Mouse (Mus musculus): ENCODE results near the gene Mapk8ip3. TPM values are rescaled to one million over a fixed set of nuclear protein-coding genes. Genes with fewer than 3 reads are reported as not detected.
"Not testable (repeated sequence)": the region's sequence is repeated elsewhere in the genome, so short reads cannot be mapped to it uniquely, and the experiment has no call there.

The Mapk8ip3 gene
- polyA plus RNA-seq, 1 experiment = 60.2 TPM

GRCm38 (mm10) chr17:24948204-24948603 is 11.4 kb upstream of the Mapk8ip3 start:
- H3K4me3 ChIP-seq (ENCODE audit: control insufficient read depth, low read depth, low read length) = no peak overlapping the region
- no peak for TF ChIP-seq CTCF (IDR thresholded peaks at IDR 0.05; ENCODE audit: control insufficient read depth, insufficient read depth, insufficient replicate concordance, low read depth, low read length)
- TF ChIP-seq POLR2A (IDR thresholded peaks at IDR 0.05; ENCODE audit: control insufficient read depth, low read depth, low read length) = no peak
- no peaks in the 10 kb centered on the region for H3K4me1 ChIP-seq (ENCODE audit: control insufficient read depth, insufficient read depth, low read length)
- no peaks in the 10 kb centered on the region for H3K27me3 ChIP-seq (ENCODE audit: control insufficient read depth, insufficient read depth, low read length)
- no peak overlapping the region for H3K27ac ChIP-seq (ENCODE audit: control insufficient read depth, insufficient read depth, low read depth, low read length)
- H3K36me3 ChIP-seq (ENCODE audit: control insufficient read depth, insufficient read depth, low read length) = no peaks in the 10 kb centered on the region

- H3K36me3 ChIP-seq (ENCODE audit: control insufficient read depth, insufficient read depth, low read length); H3K4me1 ChIP-seq (ENCODE audit: control insufficient read depth, insufficient read depth, low read length); H3K4me3 ChIP-seq (ENCODE audit: control insufficient read depth, low read depth, low read length); H3K27ac ChIP-seq (ENCODE audit: control insufficient read depth, insufficient read depth, low read depth, low read length); H3K27me3 ChIP-seq (ENCODE audit: control insufficient read depth, insufficient read depth, low read length): not testable (repeated sequence)
Observed at GRCm38 (mm10) chr17:24943589-24943988, 6.8 kb upstream of the Mapk8ip3 start.

GRCm38 (mm10) chr17:24943036-24943435 is 6.3 kb upstream of the Mapk8ip3 start:
- H3K27ac ChIP-seq (ENCODE audit: control insufficient read depth, insufficient read depth, low read depth, low read length) = no peak overlapping the region
- no peaks in the 10 kb centered on the region for H3K27me3 ChIP-seq (ENCODE audit: control insufficient read depth, insufficient read depth, low read length)
- H3K4me3 ChIP-seq (ENCODE audit: control insufficient read depth, low read depth, low read length) = no peak overlapping the region
- no peaks in the 10 kb centered on the region for H3K4me1 ChIP-seq (ENCODE audit: control insufficient read depth, insufficient read depth, low read length)
- H3K36me3 ChIP-seq (ENCODE audit: control insufficient read depth, insufficient read depth, low read length) = no peaks in the 10 kb centered on the region
- TF ChIP-seq CTCF (IDR thresholded peaks at IDR 0.05; ENCODE audit: control insufficient read depth, insufficient read depth, insufficient replicate concordance, low read depth, low read length) (no peak), POLR2A (IDR thresholded peaks at IDR 0.05; ENCODE audit: control insufficient read depth, low read depth, low read length) (no peak)

GRCm38 (mm10) chr17:24942453-24942852 is 5.7 kb upstream of the Mapk8ip3 start:
- H3K27me3 ChIP-seq (ENCODE audit: control insufficient read depth, insufficient read depth, low read length); H3K27ac ChIP-seq (ENCODE audit: control insufficient read depth, insufficient read depth, low read depth, low read length); H3K4me3 ChIP-seq (ENCODE audit: control insufficient read depth, low read depth, low read length); H3K36me3 ChIP-seq (ENCODE audit: control insufficient read depth, insufficient read depth, low read length); H3K4me1 ChIP-seq (ENCODE audit: control insufficient read depth, insufficient read depth, low read length): not testable (repeated sequence)
- peak; percentile 26; the same call in 1 of the 2 replicates for TF ChIP-seq CTCF (IDR thresholded peaks at IDR 0.05; ENCODE audit: control insufficient read depth, insufficient read depth, insufficient replicate concordance, low read depth, low read length)

- peak overlapping the region; percentile 76 for H3K27ac ChIP-seq (ENCODE audit: control insufficient read depth, insufficient read depth, low read depth, low read length)
- H3K36me3 ChIP-seq (ENCODE audit: control insufficient read depth, insufficient read depth, low read length) = no peaks in the 10 kb centered on the region
- peak overlapping the region; percentile 78 for H3K4me3 ChIP-seq (ENCODE audit: control insufficient read depth, low read depth, low read length)
- peaks cover 5% of the 10 kb centered on the region for H3K4me1 ChIP-seq (ENCODE audit: control insufficient read depth, insufficient read depth, low read length)
- no peaks in the 10 kb centered on the region for H3K27me3 ChIP-seq (ENCODE audit: control insufficient read depth, insufficient read depth, low read length)
- TF ChIP-seq CTCF (IDR thresholded peaks at IDR 0.05; ENCODE audit: control insufficient read depth, insufficient read depth, insufficient replicate concordance, low read depth, low read length) (no peak), POLR2A (IDR thresholded peaks at IDR 0.05; ENCODE audit: control insufficient read depth, low read depth, low read length) (no peak)
Observed at GRCm38 (mm10) chr17:24937266-24937665, 489 bp upstream of the Mapk8ip3 start.

GRCm38 (mm10) chr17:24935666-24936065 is 1.1 kb downstream of the Mapk8ip3 start:
- H3K27me3 ChIP-seq (ENCODE audit: control insufficient read depth, insufficient read depth, low read length) = no peaks in the 10 kb centered on the region
- H3K36me3 ChIP-seq (ENCODE audit: control insufficient read depth, insufficient read depth, low read length) = no peaks in the 10 kb centered on the region
- H3K4me3 ChIP-seq (ENCODE audit: control insufficient read depth, low read depth, low read length) = peak overlapping the region; percentile 71
- H3K27ac ChIP-seq (ENCODE audit: control insufficient read depth, insufficient read depth, low read depth, low read length) = no peak overlapping the region; the same call in 1 of the 2 replicates
- peaks cover 5% of the 10 kb centered on the region for H3K4me1 ChIP-seq (ENCODE audit: control insufficient read depth, insufficient read depth, low read length)
- TF ChIP-seq POLR2A (IDR thresholded peaks at IDR 0.05; ENCODE audit: control insufficient read depth, low read depth, low read length) (no peak), CTCF (IDR thresholded peaks at IDR 0.05; ENCODE audit: control insufficient read depth, insufficient read depth, insufficient replicate concordance, low read depth, low read length) (no peak)

GRCm38 (mm10) chr17:24934926-24935325 is 1.9 kb downstream of the Mapk8ip3 start:
- Histone ChIP-seq H3K36me3 (ENCODE audit: control insufficient read depth, insufficient read depth, low read length) (no peaks in the 10 kb centered on the region), H3K4me3 (ENCODE audit: control insufficient read depth, low read depth, low read length) (peak overlapping the region; percentile 71), H3K4me1 (ENCODE audit: control insufficient read depth, insufficient read depth, low read length) (peaks cover 5% of the 10 kb centered on the region), H3K27me3 (ENCODE audit: control insufficient read depth, insufficient read depth, low read length) (no peaks in the 10 kb centered on the region), H3K27ac (ENCODE audit: control insufficient read depth, insufficient read depth, low read depth, low read length) (no peak overlapping the region)
- TF ChIP-seq CTCF (IDR thresholded peaks at IDR 0.05; ENCODE audit: control insufficient read depth, insufficient read depth, insufficient replicate concordance, low read depth, low read length) (no peak), POLR2A (IDR thresholded peaks at IDR 0.05; ENCODE audit: control insufficient read depth, low read depth, low read length) (no peak)

GRCm38 (mm10) chr17:24933163-24933562 is 3.6 kb downstream of the Mapk8ip3 start:
- no peaks in the 10 kb centered on the region for H3K36me3 ChIP-seq (ENCODE audit: control insufficient read depth, insufficient read depth, low read length)
- peaks cover 5% of the 10 kb centered on the region for H3K4me1 ChIP-seq (ENCODE audit: control insufficient read depth, insufficient read depth, low read length)
- no peaks in the 10 kb centered on the region for H3K27me3 ChIP-seq (ENCODE audit: control insufficient read depth, insufficient read depth, low read length)
- TF ChIP-seq POLR2A (IDR thresholded peaks at IDR 0.05; ENCODE audit: control insufficient read depth, low read depth, low read length) (no peak), CTCF (IDR thresholded peaks at IDR 0.05; ENCODE audit: control insufficient read depth, insufficient read depth, insufficient replicate concordance, low read depth, low read length) (no peak)
- H3K4me3 ChIP-seq (ENCODE audit: control insufficient read depth, low read depth, low read length) = no peak overlapping the region
- no peak overlapping the region for H3K27ac ChIP-seq (ENCODE audit: control insufficient read depth, insufficient read depth, low read depth, low read length)

Data from testis, adult 2 months (tissue).